Mouse (Mus musculus) naive thymus-derived CD4-positive, alpha-beta T cell, adult 2 months (primary cell): Measurements from ENCODE around the gene Stag3.

Source experiments
- DNase-seq: peaks from one replicate; pipeline ENCODE4 v3.0.0-alpha.2; 2011; ENCODE audit warnings: low read depth

The Stag3 gene

DNA sequence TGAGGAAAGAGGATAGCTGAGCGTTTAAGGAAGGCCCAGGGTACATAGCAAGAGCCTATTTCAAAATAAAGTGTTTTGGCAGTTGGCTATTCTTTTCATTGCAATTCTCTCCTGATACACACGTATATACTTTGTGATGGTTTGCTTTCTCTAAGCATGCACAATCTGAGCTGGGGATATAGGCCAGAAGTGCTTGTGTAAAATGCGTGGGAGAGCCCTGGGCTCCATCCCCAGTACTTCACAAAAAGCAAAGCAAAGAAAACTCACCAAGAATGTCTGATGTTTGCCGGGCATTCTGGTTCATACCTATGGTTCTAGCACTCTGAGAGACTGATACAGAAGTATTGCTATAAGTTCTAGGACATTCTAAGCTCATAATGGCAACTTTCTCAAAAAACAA lies 11.1 kb upstream of the Stag3 start:
- DNase-seq, result no peak

DNA sequence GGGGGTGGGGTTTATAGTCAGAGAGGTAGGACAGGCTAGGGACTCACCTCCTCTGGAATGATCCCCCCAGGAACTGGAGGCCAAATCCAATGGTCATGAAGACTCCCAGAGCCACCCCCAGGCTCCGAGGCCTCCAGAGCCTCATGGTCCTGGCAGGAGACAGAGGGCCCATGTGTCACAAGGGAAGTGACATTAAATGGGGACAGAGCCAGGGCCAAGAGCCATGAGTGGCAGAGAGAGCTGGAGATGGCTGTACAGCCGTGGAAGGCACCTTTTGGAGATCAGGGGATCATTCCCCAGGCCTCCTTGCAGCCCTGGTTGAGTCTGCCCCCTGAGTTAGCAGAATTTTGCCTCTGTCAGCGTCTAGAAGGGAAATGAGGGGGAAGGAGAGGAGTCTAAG lies 8.8 kb upstream of the Stag3 start:
- DNase-seq, result no peak

DNA sequence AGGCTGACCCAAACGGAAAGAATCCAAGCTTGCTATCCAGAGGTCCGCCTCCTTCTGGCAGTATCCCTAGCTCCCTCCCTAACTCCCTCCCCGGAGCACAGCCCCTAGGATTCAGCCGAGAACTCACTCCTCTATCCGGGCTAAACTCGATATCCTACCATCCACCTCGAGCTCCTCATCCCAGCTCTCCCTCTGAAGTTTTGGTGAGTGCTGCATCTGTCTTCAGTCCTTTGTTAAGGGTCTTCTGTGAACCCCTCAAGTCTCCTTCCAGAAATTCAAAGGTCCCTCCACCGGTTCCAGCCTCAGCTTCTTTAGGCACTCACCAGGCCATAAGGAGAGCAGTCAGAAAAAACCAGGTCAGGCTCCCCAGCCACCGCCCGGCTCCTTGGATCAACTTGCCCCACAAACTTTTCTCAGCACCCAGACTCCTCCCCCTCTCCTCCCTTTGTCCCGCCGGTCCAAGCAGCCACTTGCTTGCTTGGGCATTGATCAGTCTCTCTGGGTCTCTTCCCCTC lies 7.6 kb upstream of the Stag3 start, which contains the start of gene Gal3st4:
Gene Gal3st4, minus strand, starts transcription at position 432 of the 515 bp plus-strand sequence.
- no peak for DNase-seq

DNA sequence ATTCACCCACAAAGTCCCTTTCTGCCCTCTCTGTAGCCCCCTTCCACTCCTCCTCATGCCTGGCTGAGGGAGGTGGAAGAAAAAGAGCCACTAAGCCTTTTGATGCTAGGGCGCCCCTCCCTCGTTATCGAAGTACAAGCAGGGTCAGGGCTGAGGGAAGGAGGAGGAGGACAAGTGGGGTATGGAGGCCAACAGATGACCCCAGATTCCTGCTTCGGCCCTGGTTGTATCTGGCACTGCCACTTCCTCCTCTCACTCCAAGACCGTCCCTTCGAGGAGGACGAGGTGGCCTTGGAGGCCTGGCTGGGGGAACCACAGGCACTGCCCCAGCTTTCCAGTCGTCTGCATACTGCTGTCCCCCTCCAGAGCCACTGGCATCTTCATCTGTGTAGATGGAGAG lies 5.9 kb upstream of the Stag3 start:
- no peak for DNase-seq

DNA sequence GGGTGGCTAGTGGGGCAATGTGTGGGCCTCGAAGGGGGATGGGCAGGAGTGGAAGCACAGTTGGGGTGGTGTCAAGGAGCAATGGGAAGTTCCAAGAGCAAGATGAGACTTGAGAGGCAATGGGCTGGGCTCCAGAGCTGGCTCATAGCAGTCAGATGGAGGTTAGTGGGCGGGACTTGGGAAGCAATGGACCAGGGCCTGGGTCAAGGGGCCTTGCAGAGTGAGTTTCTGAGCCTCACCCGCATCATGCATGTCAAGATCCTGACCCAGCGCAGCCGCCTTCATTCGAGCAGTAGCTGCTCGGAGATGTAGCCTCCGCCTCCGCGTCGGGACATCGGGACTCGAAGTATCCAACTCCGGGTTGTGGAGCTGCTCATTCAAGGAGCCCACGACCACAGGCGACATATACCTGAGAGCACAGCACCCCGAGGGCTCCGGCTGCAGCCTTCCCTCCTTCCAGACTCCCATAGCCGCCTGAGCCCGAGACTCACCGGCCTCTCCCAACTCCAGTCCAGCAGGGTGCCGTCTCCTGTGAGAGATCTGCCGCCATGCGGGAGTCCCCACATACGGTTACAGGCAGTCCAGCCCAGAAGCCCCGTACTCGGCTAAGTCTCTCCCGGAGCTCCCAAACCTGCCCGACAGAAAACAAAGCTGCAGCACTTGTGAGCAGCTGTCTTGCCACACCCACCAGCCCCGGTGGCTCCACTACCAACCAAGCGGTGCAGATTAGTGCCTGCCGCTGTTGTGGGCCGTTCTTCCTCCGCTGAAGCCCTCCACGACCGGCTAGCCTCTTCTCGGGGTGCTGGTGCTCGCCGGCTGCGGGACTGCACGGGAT lies 4.6 kb upstream of the Stag3 start:
- no peak for DNase-seq

DNA sequence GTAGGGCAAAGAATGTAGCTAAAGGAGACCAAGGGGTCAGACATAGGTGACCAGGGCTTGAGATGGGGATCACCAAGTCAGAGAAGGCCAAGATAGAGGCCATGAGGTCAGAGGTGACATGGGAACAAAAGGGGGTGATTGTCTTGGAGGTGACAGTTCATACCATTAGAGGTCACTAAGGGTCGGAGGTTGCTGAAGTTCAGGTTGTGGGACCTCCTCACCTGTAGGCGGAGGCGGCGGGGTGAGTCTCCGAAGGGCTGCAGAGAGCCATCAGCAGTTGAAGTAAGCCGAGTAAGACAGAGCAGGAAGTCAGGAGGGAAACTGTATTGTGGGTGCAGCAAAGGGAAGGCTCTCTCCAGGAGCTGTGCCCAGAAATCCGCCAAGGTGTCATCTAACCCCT lies 2.0 kb upstream of the Stag3 start:
- DNase-seq, result no peak

DNA sequence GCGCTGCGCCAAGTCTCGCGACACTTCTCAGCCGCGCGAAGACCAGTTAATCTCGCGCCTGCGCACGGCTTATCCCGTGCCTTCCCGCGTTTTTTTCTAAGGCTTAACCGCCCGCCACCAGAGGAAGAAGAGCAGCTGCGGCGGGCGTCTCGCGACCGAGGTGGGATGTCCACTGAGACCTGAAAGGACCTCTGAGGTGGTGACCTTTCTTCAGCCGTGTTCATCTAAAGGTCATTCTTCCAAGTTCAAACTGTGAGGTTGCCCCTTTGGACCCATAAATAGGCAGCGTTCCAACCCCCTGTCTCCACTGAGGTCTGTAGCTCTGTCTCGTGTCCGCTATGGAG lies 357 bp downstream of the Stag3 start:
- DNase-seq, result no peak

DNA sequence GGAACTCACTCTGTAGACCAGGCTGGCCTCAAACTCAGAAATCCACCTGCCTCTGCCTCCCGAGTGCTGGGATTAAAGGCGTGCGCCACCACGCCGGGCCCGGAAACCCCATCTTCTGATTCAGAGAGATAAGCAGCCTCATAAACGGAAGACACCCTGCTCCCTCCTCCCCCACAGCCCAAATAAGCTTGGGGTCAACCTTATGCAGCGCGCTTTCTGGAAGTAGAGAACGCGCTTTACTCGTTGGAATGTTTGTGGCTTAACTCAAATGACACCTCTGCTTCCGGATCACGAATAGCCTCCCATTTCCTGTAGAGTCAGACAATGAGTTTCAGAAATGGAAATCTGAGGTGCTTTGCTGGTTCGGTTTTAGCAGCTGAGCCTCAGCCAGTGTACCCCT lies 789 bp downstream of the Stag3 start:
- DNase-seq, result peak; percentile 25

DNA sequence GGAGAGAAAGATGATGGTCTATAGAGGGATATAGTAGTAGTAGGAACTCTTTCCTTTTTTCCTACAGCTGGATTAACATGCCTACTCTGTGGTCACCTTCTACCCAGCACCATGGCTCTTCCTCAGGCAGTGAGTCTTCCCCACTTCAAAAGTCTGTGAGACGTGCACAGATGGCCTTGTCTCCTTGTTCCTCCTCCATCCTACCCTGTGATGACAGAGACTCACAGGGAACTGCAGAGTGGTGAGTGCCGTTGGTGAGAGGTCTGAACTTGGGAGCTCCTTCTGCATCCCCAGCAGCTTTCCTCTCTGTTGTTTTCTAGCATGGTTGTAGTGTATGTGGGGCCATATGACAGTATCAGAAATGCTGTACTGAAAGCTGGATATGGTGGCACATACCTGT lies 1.8 kb downstream of the Stag3 start:
- DNase-seq, result no peak

DNA sequence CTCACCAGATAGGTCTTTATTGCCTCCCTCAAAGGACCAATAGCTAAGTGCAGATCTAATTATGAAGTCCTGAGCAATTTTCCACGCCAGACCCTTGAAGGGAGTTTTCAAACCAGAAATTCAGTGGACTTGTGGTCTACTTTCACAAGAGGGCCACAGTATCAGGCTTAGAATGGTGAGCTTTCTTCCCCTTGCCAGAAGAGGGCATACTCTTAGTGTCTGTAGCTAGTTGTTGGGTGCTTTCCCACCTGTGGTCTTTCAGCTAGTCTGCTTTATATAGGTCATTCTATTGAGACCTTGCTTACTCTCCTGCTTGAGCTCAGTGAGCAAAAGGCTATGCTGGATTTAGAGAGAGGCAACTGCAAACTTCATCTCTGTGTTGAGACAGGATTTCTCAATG lies 3.5 kb downstream of the Stag3 start:
- peak; percentile 28 for DNase-seq

DNA sequence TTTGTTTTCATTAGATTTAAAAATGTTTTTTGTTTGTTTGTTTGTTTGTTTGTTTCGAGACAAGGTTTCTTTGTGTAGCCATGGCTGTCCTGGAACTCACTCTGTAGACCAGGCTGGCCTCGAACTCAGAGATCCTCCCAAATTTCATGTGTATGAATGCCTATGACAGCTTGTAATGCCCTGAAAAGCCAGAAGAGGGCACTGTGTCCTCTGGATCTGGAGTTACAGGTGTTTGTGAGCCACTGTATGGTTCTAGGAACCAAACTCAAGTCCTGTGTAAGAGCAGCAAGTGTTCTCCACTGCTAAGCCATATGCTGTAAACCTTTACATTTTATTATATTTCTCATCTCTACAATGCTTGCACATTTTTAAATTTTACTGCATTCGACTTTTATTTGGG lies 7.8 kb downstream of the Stag3 start:
- DNase-seq, result peak; percentile 53

DNA sequence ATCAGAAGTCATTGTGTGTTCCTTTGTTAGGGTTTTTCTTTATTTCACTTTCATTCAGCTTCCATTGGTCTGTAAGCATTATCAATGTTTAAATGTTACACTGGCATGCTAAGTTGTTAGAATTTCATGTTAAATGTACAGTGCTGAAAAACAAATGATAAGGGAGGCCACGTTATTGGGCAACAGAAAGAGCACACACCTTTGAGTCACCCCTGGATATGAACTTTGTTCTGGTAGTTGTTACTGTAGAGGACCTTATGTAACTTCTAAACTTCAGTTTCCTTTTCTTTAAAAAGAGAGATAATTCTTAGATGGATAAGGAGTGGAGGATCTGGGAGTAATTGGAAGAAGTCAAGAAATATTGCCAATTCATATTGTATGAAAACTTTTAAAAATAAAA lies 11.6 kb downstream of the Stag3 start:
- DNase-seq, result no peak

DNA sequence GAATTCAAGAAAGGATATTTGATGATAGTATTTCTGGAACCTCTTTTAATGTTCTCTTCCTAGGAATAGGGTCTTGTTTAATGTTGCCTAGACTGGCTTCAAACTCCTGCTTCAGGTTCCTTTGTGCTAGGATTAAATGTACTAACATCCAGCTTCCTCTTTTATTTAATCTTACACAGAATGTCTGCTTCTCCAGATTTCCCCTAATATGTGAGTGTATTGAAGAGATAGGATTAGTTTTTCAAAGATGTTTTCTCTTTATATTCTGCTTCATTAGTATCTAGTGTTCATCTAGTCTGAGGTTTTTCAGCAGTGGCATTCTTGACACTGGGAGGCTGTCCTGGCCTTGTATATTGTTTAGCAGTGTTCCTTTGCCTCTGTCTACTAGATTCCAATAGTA lies 14.1 kb downstream of the Stag3 start:
- DNase-seq, result no peak

DNA sequence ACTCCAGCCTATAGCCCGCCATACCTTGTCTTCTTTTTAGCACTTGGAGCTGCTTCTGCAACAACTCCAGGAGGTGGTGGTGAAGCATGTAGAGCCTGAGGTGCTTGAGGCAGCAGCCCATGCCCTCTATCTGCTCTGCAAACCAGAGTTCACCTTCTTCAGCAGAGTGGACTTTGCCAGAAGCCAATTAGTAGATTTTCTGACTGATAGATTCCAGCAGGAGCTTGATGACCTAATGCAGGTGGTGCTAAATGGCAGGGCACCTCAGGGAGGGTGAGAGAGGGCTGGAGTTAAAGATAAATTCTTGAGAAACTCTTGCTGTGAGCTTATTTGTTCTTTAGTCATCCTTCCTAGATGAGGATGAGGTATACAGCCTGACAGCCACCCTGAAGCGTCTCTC lies 19.6 kb downstream of the Stag3 start:
- DNase-seq, result no peak

DNA sequence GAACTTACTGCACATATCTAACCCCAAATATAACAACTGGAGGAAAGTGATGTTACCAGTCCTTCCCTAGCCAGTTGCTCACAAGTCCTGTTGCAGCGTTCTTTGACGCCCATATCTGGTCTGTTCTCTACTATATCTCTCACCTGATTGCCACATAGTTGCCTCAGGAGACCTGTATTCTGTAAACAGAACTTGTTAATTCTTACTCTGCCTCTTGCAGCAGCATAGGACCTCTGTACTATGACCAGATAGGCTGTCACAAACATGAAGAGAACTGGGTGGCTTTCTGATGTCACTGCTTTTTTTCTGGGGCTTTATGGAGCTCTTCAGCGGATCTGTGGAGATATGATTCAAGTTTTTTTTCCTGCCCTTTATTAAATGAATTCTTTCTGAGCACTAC lies 32.8 kb downstream of the Stag3 start:
- DNase-seq, result no peak

DNA sequence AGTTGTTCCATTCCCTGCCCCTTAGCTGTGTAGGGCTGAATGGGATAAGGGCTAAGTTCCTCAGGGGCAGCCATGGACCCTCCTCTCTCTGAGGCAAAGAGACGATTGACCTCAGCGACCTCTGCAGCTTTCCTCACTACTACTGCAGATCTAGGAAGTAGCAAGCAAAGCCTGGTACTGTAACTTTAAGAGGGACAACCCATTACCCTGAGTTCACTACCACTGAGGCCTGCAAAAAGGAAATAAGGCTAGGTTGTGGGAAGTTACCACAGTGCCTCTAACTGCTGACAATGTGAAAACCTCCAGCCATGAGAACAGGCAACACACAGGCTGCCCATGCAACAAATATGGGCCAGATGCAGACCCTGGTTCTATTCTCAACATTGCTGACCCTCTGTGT lies 61.6 kb downstream of the Stag3 start, which contains the start of gene Pvrig:
Gene Pvrig, plus strand, starts transcription at position 301 of the 400 bp plus-strand sequence.
- no peak for DNase-seq

DNA sequence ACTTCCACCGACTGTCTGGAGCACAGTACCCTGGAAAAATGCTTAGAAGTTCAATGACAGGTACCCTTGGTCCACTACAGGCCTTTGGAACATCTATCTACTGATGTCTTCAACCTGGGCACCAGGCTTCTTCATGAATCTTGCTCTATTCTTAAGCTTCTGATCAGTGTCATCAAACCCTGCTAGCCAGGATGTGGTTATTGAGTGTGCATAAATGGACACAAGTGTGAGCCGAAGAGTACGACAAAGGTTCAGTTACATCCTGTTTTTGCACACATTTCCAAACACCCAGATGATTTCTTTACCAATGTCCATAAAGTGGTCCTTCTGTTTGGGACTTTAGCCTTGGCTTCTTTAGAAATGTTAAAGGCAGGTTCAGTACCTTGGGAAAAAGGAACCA lies 63.2 kb downstream of the Stag3 start:
- DNase-seq, result no peak
